Mouse (Mus musculus): Measurements from ENCODE around the gene Ctcf. TPM values are rescaled to one million over a fixed set of nuclear protein-coding genes. Genes with fewer than 3 reads are reported as not detected.

The Ctcf gene
- polyA plus RNA-seq, 1 experiment from 2014 or later: 93.3 TPM

GRCm38 (mm10) chr8:105715042-105715441, 78.7 kb downstream of the Ctcf start:
- no peak for DNase-seq (ENCODE audit: low spot score)
- no peak overlapping the region for H3K27ac ChIP-seq (ENCODE audit: low read depth)
- no peaks in the 10 kb centered on the region for H3K4me1 ChIP-seq (replicated peaks; ENCODE audit: control insufficient read depth, insufficient read depth, low read length)

GRCm38 (mm10) chr8:105716302-105716945, 80.1 kb downstream of the Ctcf start:
- DNase-seq (ENCODE audit: low spot score) (no peak), ATAC-seq (replicated peaks; ENCODE audit: low FRiP score, low TSS enrichment, low read depth) (no peak)
- Histone ChIP-seq H3K4me3 (ENCODE audit: low read depth, low read length) (no peak overlapping the region), H3K4me1 (replicated peaks; ENCODE audit: control insufficient read depth, insufficient read depth, low read length) (no peaks in the 10 kb centered on the region), H3K9ac (ENCODE audit: low read length) (no peak overlapping the region), H3K27ac (ENCODE audit: low read depth) (no peak overlapping the region), H3K36me3 (ENCODE audit: control insufficient read depth, insufficient read depth, low read length) (no peaks in the 10 kb centered on the region), H3K9me3 (ENCODE audit: control insufficient read depth, low read length) (no peaks in the 10 kb centered on the region), H3K27me3 (replicated peaks; ENCODE audit: control insufficient read depth, insufficient read depth, low read length) (no peaks in the 10 kb centered on the region), H3K4me2 (ENCODE audit: low read length) (no peak overlapping the region)
- 87% methylated on average over 15 of the region's 15 CpGs for WGBS

More at GRCm38 (mm10) chr8:105715042-105715441, 78.7 kb downstream of the Ctcf start:
- Histone ChIP-seq H3K36me3 (ENCODE audit: control insufficient read depth, insufficient read depth, low read length) (no peaks in the 10 kb centered on the region), H3K4me2 (ENCODE audit: low read length) (no peak overlapping the region), H3K27me3 (replicated peaks; ENCODE audit: control insufficient read depth, insufficient read depth, low read length) (no peaks in the 10 kb centered on the region), H3K4me3 (ENCODE audit: low read depth, low read length) (no peak overlapping the region), H3K9ac (ENCODE audit: low read length) (no peak overlapping the region), H3K9me3 (ENCODE audit: control insufficient read depth, low read length) (no peaks in the 10 kb centered on the region)
- no peak for ATAC-seq (replicated peaks; ENCODE audit: low FRiP score, low TSS enrichment, low read depth)
- 72% methylated on average over 6 of the region's 6 CpGs for WGBS

- Histone ChIP-seq H3K4me3 (ENCODE audit: low read depth, low read length) (no peak overlapping the region), H3K4me2 (ENCODE audit: low read length) (no peak overlapping the region), H3K27ac (ENCODE audit: low read depth) (no peak overlapping the region), H3K4me1 (replicated peaks; ENCODE audit: control insufficient read depth, insufficient read depth, low read length) (no peaks in the 10 kb centered on the region), H3K36me3 (ENCODE audit: control insufficient read depth, insufficient read depth, low read length) (0 out of 2 replicates have a peak, but pooled peaks cover 2% of the 10 kb centered on the region), H3K27me3 (replicated peaks; ENCODE audit: control insufficient read depth, insufficient read depth, low read length) (no peaks in the 10 kb centered on the region), H3K9ac (ENCODE audit: low read length) (no peak overlapping the region), H3K9me3 (ENCODE audit: control insufficient read depth, low read length) (no peaks in the 10 kb centered on the region)
- DNase-seq (ENCODE audit: low spot score): no peak
- ATAC-seq (replicated peaks; ENCODE audit: low FRiP score, low TSS enrichment, low read depth): no peak
- 76% methylated on average over 4 of the region's 4 CpGs for WGBS
These were observed 83.3 kb downstream of the Ctcf start for GRCm38 (mm10) chr8:105719637-105720036.

- no peaks in the 10 kb centered on the region for H3K4me1 ChIP-seq (replicated peaks; ENCODE audit: control insufficient read depth, insufficient read depth, low read length)
- DNase-seq (ENCODE audit: low spot score) (no peak), ATAC-seq (replicated peaks; ENCODE audit: low FRiP score, low TSS enrichment, low read depth) (no peak)
- WGBS: 89% methylated on average over 9 of the region's 9 CpGs
- no peak overlapping the region for H3K4me3 ChIP-seq (ENCODE audit: low read depth, low read length)
- H3K4me2 ChIP-seq (ENCODE audit: low read length): no peak overlapping the region
- H3K36me3 ChIP-seq (ENCODE audit: control insufficient read depth, insufficient read depth, low read length): 0 out of 2 replicates have a peak, but pooled peaks cover 13% of the 10 kb centered on the region
- no peaks in the 10 kb centered on the region for H3K27me3 ChIP-seq (replicated peaks; ENCODE audit: control insufficient read depth, insufficient read depth, low read length)
- H3K9ac ChIP-seq (ENCODE audit: low read length): no peak overlapping the region
- H3K27ac ChIP-seq (ENCODE audit: low read depth): no peak overlapping the region
- no peaks in the 10 kb centered on the region for H3K9me3 ChIP-seq (ENCODE audit: control insufficient read depth, low read length)
These were observed 86.5 kb downstream of the Ctcf start for GRCm38 (mm10) chr8:105722861-105723260.

- DNase-seq (ENCODE audit: low spot score) (no peak), ATAC-seq (replicated peaks; ENCODE audit: low FRiP score, low TSS enrichment, low read depth) (no peak)
- Histone ChIP-seq H3K4me2 (ENCODE audit: low read length) (no peak overlapping the region), H3K27me3 (replicated peaks; ENCODE audit: control insufficient read depth, insufficient read depth, low read length) (no peaks in the 10 kb centered on the region), H3K9me3 (ENCODE audit: control insufficient read depth, low read length) (no peaks in the 10 kb centered on the region), H3K4me1 (replicated peaks; ENCODE audit: control insufficient read depth, insufficient read depth, low read length) (no peaks in the 10 kb centered on the region), H3K36me3 (ENCODE audit: control insufficient read depth, insufficient read depth, low read length) (0 out of 2 replicates have a peak, but pooled peaks cover 13% of the 10 kb centered on the region), H3K9ac (ENCODE audit: low read length) (no peak overlapping the region), H3K4me3 (ENCODE audit: low read depth, low read length) (no peak overlapping the region), H3K27ac (ENCODE audit: low read depth) (no peak overlapping the region)
- WGBS: 66% methylated on average over 5 of the region's 5 CpGs
These were observed 89.4 kb downstream of the Ctcf start for GRCm38 (mm10) chr8:105725726-105726125.

- DNase-seq (ENCODE audit: low spot score): no peak
- Histone ChIP-seq H3K4me1 (replicated peaks; ENCODE audit: control insufficient read depth, insufficient read depth, low read length) (no peaks in the 10 kb centered on the region), H3K9me3 (ENCODE audit: control insufficient read depth, low read length) (no peaks in the 10 kb centered on the region), H3K36me3 (ENCODE audit: control insufficient read depth, insufficient read depth, low read length) (0 out of 2 replicates have a peak, but pooled peaks cover 13% of the 10 kb centered on the region), H3K4me3 (ENCODE audit: low read depth, low read length) (no peak overlapping the region), H3K27ac (ENCODE audit: low read depth) (no peak overlapping the region), H3K4me2 (ENCODE audit: low read length) (no peak overlapping the region), H3K27me3 (replicated peaks; ENCODE audit: control insufficient read depth, insufficient read depth, low read length) (no peaks in the 10 kb centered on the region), H3K9ac (ENCODE audit: low read length) (no peak overlapping the region)
- WGBS: 69% methylated on average over 18 of the region's 18 CpGs
- ATAC-seq (replicated peaks; ENCODE audit: low FRiP score, low TSS enrichment, low read depth): no peak
These were observed 91.2 kb downstream of the Ctcf start for GRCm38 (mm10) chr8:105727397-105728124.

- no peaks in the 10 kb centered on the region for H3K4me1 ChIP-seq (replicated peaks; ENCODE audit: control insufficient read depth, insufficient read depth, low read length)
- ATAC-seq (replicated peaks; ENCODE audit: low FRiP score, low TSS enrichment, low read depth) (no peak), DNase-seq (ENCODE audit: low spot score) (no peak)
- no peak overlapping the region for H3K4me3 ChIP-seq (ENCODE audit: low read depth, low read length)
- no peak overlapping the region for H3K4me2 ChIP-seq (ENCODE audit: low read length)
- H3K27me3 ChIP-seq (replicated peaks; ENCODE audit: control insufficient read depth, insufficient read depth, low read length): no peaks in the 10 kb centered on the region
- no peaks in the 10 kb centered on the region for H3K9me3 ChIP-seq (ENCODE audit: control insufficient read depth, low read length)
- no peaks in the 10 kb centered on the region for H3K36me3 ChIP-seq (ENCODE audit: control insufficient read depth, insufficient read depth, low read length)
- H3K27ac ChIP-seq (ENCODE audit: low read depth): no peak overlapping the region
- WGBS: 91% methylated on average over 5 of the region's 5 CpGs
- H3K9ac ChIP-seq (ENCODE audit: low read length): no peak overlapping the region
These were observed 95.8 kb downstream of the Ctcf start for GRCm38 (mm10) chr8:105732186-105732585.
